Mouse (Mus musculus): ENCODE results near the gene Tmem184b. TPM values are rescaled to one million over a fixed set of nuclear protein-coding genes. Genes with fewer than 3 reads are reported as not detected.
A peak's percentile ranks its signal among the peaks of the same experiment; 100 is the strongest.

Gene Tmem184b
- polyA plus RNA-seq, 1 experiment = 19.1 TPM

GRCm38 (mm10) chr15:79432892-79433291 is 29.5 kb upstream of the Tmem184b start:
- Histone ChIP-seq H3K4me1 (ENCODE audit: control insufficient read depth, insufficient read depth, low read length) (peaks cover 7% of the 10 kb centered on the region), H3K27ac (ENCODE audit: control insufficient read depth, insufficient read depth, low read depth, low read length, poor library complexity) (peak overlapping the region; percentile 72), H3K4me3 (replicated peaks; ENCODE audit: control insufficient read depth, low read depth, low read length) (peak overlapping the region; percentile 25)
- no peak for TF ChIP-seq CTCF (IDR thresholded peaks at IDR 0.05; ENCODE audit: control insufficient read depth, insufficient read depth, low read length)
- no peak for TF ChIP-seq POLR2A (IDR thresholded peaks at IDR 0.05; ENCODE audit: borderline replicate concordance, control insufficient read depth, low read depth, low read length)
- 5% methylated on average over 21 of the region's 21 CpGs for WGBS

DNA sequence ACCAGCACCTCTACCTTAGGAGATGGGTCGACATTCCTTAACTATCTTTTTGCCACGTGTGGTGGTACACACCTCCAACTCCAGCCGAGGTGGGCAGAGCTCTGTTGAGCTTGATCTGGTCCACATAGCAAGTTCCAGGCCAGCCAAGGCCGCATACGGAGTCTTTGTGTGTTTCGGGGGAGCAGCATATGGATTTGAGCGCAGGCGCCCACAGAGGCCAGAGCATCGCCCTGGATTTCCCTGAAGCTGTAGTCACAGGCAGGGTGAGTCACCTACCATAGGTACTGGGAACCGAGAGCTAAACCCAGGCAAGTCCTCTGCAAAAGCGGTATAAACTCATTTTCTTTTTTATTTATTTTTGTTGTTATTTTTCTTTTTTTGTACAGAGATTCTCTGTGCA is 29.0 kb upstream of the Tmem184b start:
- Histone ChIP-seq H3K27ac (ENCODE audit: control insufficient read depth, insufficient read depth, low read depth, low read length, poor library complexity) (peak overlapping the region; percentile 29; the same call in 1 of the 2 replicates), H3K4me1 (ENCODE audit: control insufficient read depth, insufficient read depth, low read length) (peaks cover 7% of the 10 kb centered on the region), H3K4me3 (replicated peaks; ENCODE audit: control insufficient read depth, low read depth, low read length) (no peak overlapping the region)
- TF ChIP-seq POLR2A (IDR thresholded peaks at IDR 0.05; ENCODE audit: borderline replicate concordance, control insufficient read depth, low read depth, low read length) (no peak), CTCF (IDR thresholded peaks at IDR 0.05; ENCODE audit: control insufficient read depth, insufficient read depth, low read length) (no peak)
- WGBS = 62% methylated on average over 11 of the region's 11 CpGs

DNA sequence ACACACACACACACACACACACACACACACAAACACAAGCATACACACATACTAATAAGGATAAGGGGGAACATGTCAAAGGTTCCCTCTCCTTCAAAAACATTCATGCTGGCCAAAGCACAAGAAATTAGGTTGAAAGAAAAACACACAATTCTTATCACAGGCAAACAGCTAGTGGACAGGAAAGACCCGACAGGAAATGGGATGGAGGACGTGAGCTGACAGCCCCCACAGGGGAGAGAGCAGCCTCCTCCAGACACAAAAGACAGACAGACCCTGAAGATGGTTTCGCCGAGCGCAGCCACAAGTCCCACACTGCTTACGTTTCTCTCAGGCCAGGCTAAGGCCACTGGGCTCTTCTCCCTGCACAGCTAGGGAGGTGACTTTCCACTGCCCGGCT is 28.6 kb upstream of the Tmem184b start:
- TF ChIP-seq POLR2A (IDR thresholded peaks at IDR 0.05; ENCODE audit: borderline replicate concordance, control insufficient read depth, low read depth, low read length) (no peak), CTCF (IDR thresholded peaks at IDR 0.05; ENCODE audit: control insufficient read depth, insufficient read depth, low read length) (no peak)
- Histone ChIP-seq H3K4me3 (replicated peaks; ENCODE audit: control insufficient read depth, low read depth, low read length) (no peak overlapping the region), H3K27ac (ENCODE audit: control insufficient read depth, insufficient read depth, low read depth, low read length, poor library complexity) (peak overlapping the region; percentile 29; the same call in 1 of the 2 replicates), H3K4me1 (ENCODE audit: control insufficient read depth, insufficient read depth, low read length) (peaks cover 7% of the 10 kb centered on the region)
- WGBS = 31% methylated on average over 7 of the region's 7 CpGs

GRCm38 (mm10) chr15:79430461-79431000 is 27.2 kb upstream of the Tmem184b start:
- H3K4me3 ChIP-seq (replicated peaks; ENCODE audit: control insufficient read depth, low read depth, low read length) = no peak overlapping the region
- H3K4me1 ChIP-seq (ENCODE audit: control insufficient read depth, insufficient read depth, low read length) = peaks cover 6% of the 10 kb centered on the region
- no peak overlapping the region for H3K27ac ChIP-seq (ENCODE audit: control insufficient read depth, insufficient read depth, low read depth, low read length, poor library complexity)
- TF ChIP-seq POLR2A (IDR thresholded peaks at IDR 0.05; ENCODE audit: borderline replicate concordance, control insufficient read depth, low read depth, low read length) (no peak), CTCF (IDR thresholded peaks at IDR 0.05; ENCODE audit: control insufficient read depth, insufficient read depth, low read length) (no peak)
- 77% methylated on average over 10 of the region's 10 CpGs for WGBS

GRCm38 (mm10) chr15:79429994-79430393 is 26.6 kb upstream of the Tmem184b start:
- peaks cover 5% of the 10 kb centered on the region; the same call in 1 of the 2 replicates for H3K4me1 ChIP-seq (ENCODE audit: control insufficient read depth, insufficient read depth, low read length)
- no peak overlapping the region for H3K4me3 ChIP-seq (replicated peaks; ENCODE audit: control insufficient read depth, low read depth, low read length)
- 75% methylated on average over 9 of the region's 9 CpGs for WGBS
- no peak for TF ChIP-seq CTCF (IDR thresholded peaks at IDR 0.05; ENCODE audit: control insufficient read depth, insufficient read depth, low read length)
- TF ChIP-seq POLR2A (IDR thresholded peaks at IDR 0.05; ENCODE audit: borderline replicate concordance, control insufficient read depth, low read depth, low read length) = no peak
- no peak overlapping the region for H3K27ac ChIP-seq (ENCODE audit: control insufficient read depth, insufficient read depth, low read depth, low read length, poor library complexity)

DNA sequence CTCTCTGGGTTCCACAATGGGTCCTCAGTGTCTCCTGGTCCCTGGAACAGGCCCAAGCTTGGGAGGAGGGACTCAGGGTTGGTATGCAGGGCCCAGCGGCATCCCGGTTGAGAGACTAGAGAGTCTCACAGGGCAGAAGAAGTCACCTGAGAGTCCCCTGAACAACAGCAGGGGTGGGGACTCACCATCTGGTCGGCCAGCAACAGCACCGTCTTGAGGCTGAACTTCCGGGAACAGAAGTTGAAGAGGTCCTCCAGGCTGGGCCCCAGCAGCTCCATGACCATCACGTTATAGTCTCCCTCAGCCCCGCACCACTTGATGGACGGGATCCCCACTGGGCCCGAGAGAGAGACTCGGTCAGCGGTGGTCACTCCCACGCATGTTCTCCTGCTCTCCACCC is 26.2 kb upstream of the Tmem184b start:
- Histone ChIP-seq H3K4me3 (replicated peaks; ENCODE audit: control insufficient read depth, low read depth, low read length) (no peak overlapping the region), H3K4me1 (ENCODE audit: control insufficient read depth, insufficient read depth, low read length) (peaks cover 3% of the 10 kb centered on the region; the same call in 1 of the 2 replicates), H3K27ac (ENCODE audit: control insufficient read depth, insufficient read depth, low read depth, low read length, poor library complexity) (no peak overlapping the region)
- WGBS = 91% methylated on average over 12 of the region's 12 CpGs
- TF ChIP-seq POLR2A (IDR thresholded peaks at IDR 0.05; ENCODE audit: borderline replicate concordance, control insufficient read depth, low read depth, low read length) (no peak), CTCF (IDR thresholded peaks at IDR 0.05; ENCODE audit: control insufficient read depth, insufficient read depth, low read length) (no peak)

DNA sequence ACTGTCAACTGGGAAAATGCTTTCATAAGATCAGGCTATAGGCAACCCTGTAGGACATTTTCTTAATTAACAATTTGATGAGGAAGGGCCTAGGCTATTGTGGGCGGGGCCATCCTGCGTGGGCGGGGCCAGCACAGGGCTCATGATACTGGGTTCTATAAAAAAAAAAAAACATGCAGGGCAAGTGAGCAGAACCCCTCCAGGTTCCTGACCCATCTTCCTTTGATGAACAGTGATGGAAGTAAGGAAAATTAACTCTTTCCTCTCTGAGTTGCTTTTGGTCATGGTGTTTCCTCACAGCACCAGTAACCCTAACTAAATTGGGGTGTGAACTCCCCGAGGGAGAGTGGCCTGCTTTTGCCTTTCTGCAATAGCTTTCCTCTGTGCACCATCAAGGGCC is 25.2 kb upstream of the Tmem184b start:
- Histone ChIP-seq H3K4me1 (ENCODE audit: control insufficient read depth, insufficient read depth, low read length) (peaks cover 3% of the 10 kb centered on the region; the same call in 1 of the 2 replicates), H3K27ac (ENCODE audit: control insufficient read depth, insufficient read depth, low read depth, low read length, poor library complexity) (no peak overlapping the region), H3K4me3 (replicated peaks; ENCODE audit: control insufficient read depth, low read depth, low read length) (no peak overlapping the region)
- WGBS = 75% methylated on average over 4 of the region's 4 CpGs
- TF ChIP-seq POLR2A (IDR thresholded peaks at IDR 0.05; ENCODE audit: borderline replicate concordance, control insufficient read depth, low read depth, low read length) = no peak

GRCm38 (mm10) chr15:79427516-79427915 is 24.1 kb upstream of the Tmem184b start:
- Histone ChIP-seq H3K4me1 (ENCODE audit: control insufficient read depth, insufficient read depth, low read length) (peaks cover 1% of the 10 kb centered on the region; the same call in 1 of the 2 replicates), H3K27ac (ENCODE audit: control insufficient read depth, insufficient read depth, low read depth, low read length, poor library complexity) (no peak overlapping the region), H3K4me3 (replicated peaks; ENCODE audit: control insufficient read depth, low read depth, low read length) (no peak overlapping the region)
- TF ChIP-seq POLR2A (IDR thresholded peaks at IDR 0.05; ENCODE audit: borderline replicate concordance, control insufficient read depth, low read depth, low read length) (no peak), CTCF (IDR thresholded peaks at IDR 0.05; ENCODE audit: control insufficient read depth, insufficient read depth, low read length) (no peak)
- 58% methylated on average over 6 of the region's 6 CpGs for WGBS

DNA sequence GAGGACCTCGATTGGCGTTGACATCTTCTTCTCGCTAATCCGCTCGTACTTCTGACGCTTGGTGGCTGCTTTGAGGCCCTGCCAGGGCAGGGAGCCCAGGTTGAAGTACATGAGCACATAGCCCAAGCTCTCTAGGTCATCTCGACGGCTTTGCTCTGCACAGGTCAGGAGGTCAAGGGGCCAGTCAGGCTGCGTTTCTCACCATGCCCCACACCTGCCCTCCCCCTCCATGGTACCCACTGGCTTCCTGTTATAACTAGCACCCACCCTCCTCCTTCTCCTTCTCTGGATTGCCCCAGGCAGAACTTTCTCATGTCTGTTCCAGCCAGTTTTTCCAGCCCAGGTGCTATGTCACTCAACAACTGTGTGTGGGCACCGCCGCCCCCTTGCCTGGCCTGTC is 22.1 kb upstream of the Tmem184b start:
- Histone ChIP-seq H3K27ac (ENCODE audit: control insufficient read depth, insufficient read depth, low read depth, low read length, poor library complexity) (no peak overlapping the region), H3K4me3 (replicated peaks; ENCODE audit: control insufficient read depth, low read depth, low read length) (no peak overlapping the region), H3K4me1 (ENCODE audit: control insufficient read depth, insufficient read depth, low read length) (no peaks in the 10 kb centered on the region)
- TF ChIP-seq POLR2A (IDR thresholded peaks at IDR 0.05; ENCODE audit: borderline replicate concordance, control insufficient read depth, low read depth, low read length) (no peak), CTCF (IDR thresholded peaks at IDR 0.05; ENCODE audit: control insufficient read depth, insufficient read depth, low read length) (no peak)
- WGBS = 91% methylated on average over 11 of the region's 11 CpGs

Data from bone marrow, adult 2 months (tissue).